Mouse (Mus musculus): ENCODE measurements around the gene Kcnk18.

Kcnk18 gene

DNA sequence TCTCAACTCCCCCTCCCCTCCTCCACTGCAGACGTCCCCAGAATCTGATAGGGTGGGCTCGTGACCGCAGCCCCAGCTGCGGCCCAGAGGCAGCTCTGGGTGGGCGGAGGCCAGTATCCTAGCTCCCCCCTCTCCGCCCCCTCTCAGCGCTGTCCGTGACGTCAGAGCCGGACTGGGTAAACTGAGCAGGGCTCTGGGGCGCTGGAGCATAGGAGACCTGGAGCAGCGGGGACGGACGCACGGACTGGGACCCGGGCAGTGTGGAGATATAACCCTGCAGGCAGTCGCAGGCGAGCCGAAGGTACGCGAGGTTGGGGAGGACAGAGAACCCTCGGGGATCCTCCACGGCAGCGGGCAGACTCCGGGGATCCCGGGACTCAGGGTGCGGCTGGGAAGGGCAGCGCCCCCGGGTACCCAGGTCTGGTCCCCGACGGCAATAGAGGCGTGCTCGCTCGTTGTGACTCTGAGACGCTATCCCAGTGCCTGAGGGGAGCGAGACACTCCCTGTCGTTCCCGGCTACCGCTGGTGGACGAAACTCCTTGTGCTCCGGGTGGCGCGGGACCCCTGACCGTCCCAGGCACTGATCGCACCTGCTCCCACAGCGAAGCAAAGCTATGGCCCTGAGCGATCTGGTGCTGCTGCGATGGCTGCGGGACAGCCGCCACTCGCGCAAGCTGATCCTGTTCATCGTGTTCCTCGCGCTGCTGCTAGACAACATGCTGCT lies 41.9 kb downstream of the Kcnk18 start, which contains the start of gene Slc18a2:
TSS of gene Slc18a2 (plus strand) at position 179 of the 725 bp plus-strand sequence.
- TF ChIP-seq NANOG (IDR thresholded peaks at IDR 0.05; ENCODE audit: borderline replicate concordance, low read length) (no peak), CTCF (conservative IDR thresholded peaks at IDR 0.05; ENCODE audit: low read length) (no peak), POU5F1 (IDR thresholded peaks at IDR 0.05; ENCODE audit: borderline replicate concordance, low read length) (no peak)
- Histone ChIP-seq H3K36me3 (ENCODE audit: insufficient read depth, low read length) (no peaks in the 10 kb centered on the region), H3K27me3 (ENCODE audit: insufficient read depth, low read length) (peaks cover 73% of the 10 kb centered on the region), H3K4me1 (replicated peaks; ENCODE audit: low read depth, low read length) (peaks cover 12% of the 10 kb centered on the region), H3K4me3 (replicated peaks; ENCODE audit: low read length) (peak within 1 kb of the TSS; percentile 78), H3K9me3 (ENCODE audit: low read length) (peaks cover 9% of the 10 kb centered on the region; the same call in 1 of the 2 replicates)

GRCm38 (mm10) chr19:59261604-59262003 lies 42.6 kb downstream of the Kcnk18 start:
- Histone ChIP-seq H3K4me1 (replicated peaks; ENCODE audit: low read depth, low read length) (peaks cover 12% of the 10 kb centered on the region), H3K27me3 (ENCODE audit: insufficient read depth, low read length) (peaks cover 69% of the 10 kb centered on the region), H3K36me3 (ENCODE audit: insufficient read depth, low read length) (no peaks in the 10 kb centered on the region), H3K4me3 (replicated peaks; ENCODE audit: low read length) (peak overlapping the region; percentile 78), H3K9me3 (ENCODE audit: low read length) (peaks cover 9% of the 10 kb centered on the region; the same call in 1 of the 2 replicates)
- TF ChIP-seq CTCF (conservative IDR thresholded peaks at IDR 0.05; ENCODE audit: low read length) (no peak), POU5F1 (IDR thresholded peaks at IDR 0.05; ENCODE audit: borderline replicate concordance, low read length) (no peak), NANOG (IDR thresholded peaks at IDR 0.05; ENCODE audit: borderline replicate concordance, low read length) (no peak)

- TF ChIP-seq NANOG (IDR thresholded peaks at IDR 0.05; ENCODE audit: borderline replicate concordance, low read length), result no peak
- no peak for TF ChIP-seq CTCF (conservative IDR thresholded peaks at IDR 0.05; ENCODE audit: low read length)
- no peak for TF ChIP-seq POU5F1 (IDR thresholded peaks at IDR 0.05; ENCODE audit: borderline replicate concordance, low read length)
- peaks cover 12% of the 10 kb centered on the region for H3K4me1 ChIP-seq (replicated peaks; ENCODE audit: low read depth, low read length)
These were observed 44.2 kb downstream of the Kcnk18 start for GRCm38 (mm10) chr19:59263171-59263570.

GRCm38 (mm10) chr19:59264838-59265532 lies 46.0 kb downstream of the Kcnk18 start:
- Histone ChIP-seq H3K4me3 (replicated peaks; ENCODE audit: low read length) (no peak overlapping the region), H3K9me3 (ENCODE audit: low read length) (peaks cover 9% of the 10 kb centered on the region; the same call in 1 of the 2 replicates), H3K27me3 (ENCODE audit: insufficient read depth, low read length) (peaks cover 50% of the 10 kb centered on the region), H3K4me1 (replicated peaks; ENCODE audit: low read depth, low read length) (peaks cover 12% of the 10 kb centered on the region), H3K36me3 (ENCODE audit: insufficient read depth, low read length) (no peaks in the 10 kb centered on the region)
- TF ChIP-seq CTCF (conservative IDR thresholded peaks at IDR 0.05; ENCODE audit: low read length) (no peak), POU5F1 (IDR thresholded peaks at IDR 0.05; ENCODE audit: borderline replicate concordance, low read length) (no peak)

More at GRCm38 (mm10) chr19:59263171-59263570, 44.2 kb downstream of the Kcnk18 start:
- Histone ChIP-seq H3K27me3 (ENCODE audit: insufficient read depth, low read length) (peaks cover 63% of the 10 kb centered on the region), H3K36me3 (ENCODE audit: insufficient read depth, low read length) (no peaks in the 10 kb centered on the region), H3K9me3 (ENCODE audit: low read length) (peaks cover 9% of the 10 kb centered on the region; the same call in 1 of the 2 replicates), H3K4me3 (replicated peaks; ENCODE audit: low read length) (no peak overlapping the region)

DNA sequence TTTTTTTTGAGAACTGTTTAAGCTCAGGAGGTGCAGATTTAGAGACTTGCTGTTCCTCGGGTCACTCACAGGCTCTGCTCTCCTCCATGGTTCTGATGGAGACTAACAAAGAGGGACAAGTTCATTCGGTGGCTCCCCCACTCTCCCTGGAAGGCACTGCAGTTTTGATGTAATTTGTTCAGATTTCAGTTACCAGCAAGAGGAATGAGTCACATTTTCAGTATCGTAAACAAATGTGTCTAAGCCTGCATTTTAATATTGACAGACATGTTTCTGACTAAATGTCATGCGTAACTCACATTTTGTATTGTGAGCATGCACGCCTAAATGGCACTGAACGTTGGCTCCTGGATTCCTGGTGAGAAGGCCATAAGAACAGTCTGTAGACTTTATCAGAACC lies 46.9 kb downstream of the Kcnk18 start:
- Histone ChIP-seq H3K27me3 (ENCODE audit: insufficient read depth, low read length) (peaks cover 41% of the 10 kb centered on the region), H3K9me3 (ENCODE audit: low read length) (peaks cover 9% of the 10 kb centered on the region; the same call in 1 of the 2 replicates), H3K4me1 (replicated peaks; ENCODE audit: low read depth, low read length) (peaks cover 6% of the 10 kb centered on the region), H3K36me3 (ENCODE audit: insufficient read depth, low read length) (no peaks in the 10 kb centered on the region), H3K4me3 (replicated peaks; ENCODE audit: low read length) (no peak overlapping the region)
- no peak for TF ChIP-seq POU5F1 (IDR thresholded peaks at IDR 0.05; ENCODE audit: borderline replicate concordance, low read length)
- no peak for TF ChIP-seq NANOG (IDR thresholded peaks at IDR 0.05; ENCODE audit: borderline replicate concordance, low read length)
- TF ChIP-seq CTCF (conservative IDR thresholded peaks at IDR 0.05; ENCODE audit: low read length), result no peak

- Histone ChIP-seq H3K4me3 (replicated peaks; ENCODE audit: low read length) (no peak overlapping the region), H3K4me1 (replicated peaks; ENCODE audit: low read depth, low read length) (no peaks in the 10 kb centered on the region), H3K36me3 (ENCODE audit: insufficient read depth, low read length) (no peaks in the 10 kb centered on the region), H3K9me3 (ENCODE audit: low read length) (peaks cover 4% of the 10 kb centered on the region; the same call in 1 of the 2 replicates), H3K27me3 (ENCODE audit: insufficient read depth, low read length) (peaks cover 25% of the 10 kb centered on the region)
- TF ChIP-seq CTCF (conservative IDR thresholded peaks at IDR 0.05; ENCODE audit: low read length) (no peak), NANOG (IDR thresholded peaks at IDR 0.05; ENCODE audit: borderline replicate concordance, low read length) (no peak), POU5F1 (IDR thresholded peaks at IDR 0.05; ENCODE audit: borderline replicate concordance, low read length) (no peak)
These were observed 48.5 kb downstream of the Kcnk18 start for GRCm38 (mm10) chr19:59267417-59267963.

DNA sequence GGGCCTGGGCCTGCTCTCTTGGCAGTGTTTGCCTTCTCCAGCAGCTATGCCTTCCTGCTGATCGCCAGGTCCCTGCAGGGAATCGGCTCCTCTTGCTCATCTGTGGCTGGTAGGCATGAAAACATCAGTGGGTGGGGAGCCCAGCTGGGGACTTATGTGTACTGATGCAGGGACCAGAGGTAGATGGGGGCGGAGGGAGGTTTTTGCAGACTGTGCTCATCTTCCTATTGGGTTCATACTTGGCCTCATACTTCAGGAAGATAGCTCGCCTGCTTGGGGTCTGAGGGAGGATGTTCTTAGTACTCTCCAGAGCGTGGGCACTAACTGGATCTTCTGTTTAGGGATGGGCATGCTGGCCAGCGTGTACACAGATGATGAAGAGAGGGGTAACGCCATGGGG lies 54.2 kb downstream of the Kcnk18 start:
- H3K4me1 ChIP-seq (replicated peaks; ENCODE audit: low read depth, low read length), result no peaks in the 10 kb centered on the region
- TF ChIP-seq NANOG (IDR thresholded peaks at IDR 0.05; ENCODE audit: borderline replicate concordance, low read length) (no peak), CTCF (conservative IDR thresholded peaks at IDR 0.05; ENCODE audit: low read length) (no peak), POU5F1 (IDR thresholded peaks at IDR 0.05; ENCODE audit: borderline replicate concordance, low read length) (no peak)
- peaks cover 8% of the 10 kb centered on the region; the same call in 1 of the 2 replicates for H3K9me3 ChIP-seq (ENCODE audit: low read length)
- H3K27me3 ChIP-seq (ENCODE audit: insufficient read depth, low read length), result no peaks in the 10 kb centered on the region
- no peak overlapping the region for H3K4me3 ChIP-seq (replicated peaks; ENCODE audit: low read length)
- no peaks in the 10 kb centered on the region for H3K36me3 ChIP-seq (ENCODE audit: insufficient read depth, low read length)

DNA sequence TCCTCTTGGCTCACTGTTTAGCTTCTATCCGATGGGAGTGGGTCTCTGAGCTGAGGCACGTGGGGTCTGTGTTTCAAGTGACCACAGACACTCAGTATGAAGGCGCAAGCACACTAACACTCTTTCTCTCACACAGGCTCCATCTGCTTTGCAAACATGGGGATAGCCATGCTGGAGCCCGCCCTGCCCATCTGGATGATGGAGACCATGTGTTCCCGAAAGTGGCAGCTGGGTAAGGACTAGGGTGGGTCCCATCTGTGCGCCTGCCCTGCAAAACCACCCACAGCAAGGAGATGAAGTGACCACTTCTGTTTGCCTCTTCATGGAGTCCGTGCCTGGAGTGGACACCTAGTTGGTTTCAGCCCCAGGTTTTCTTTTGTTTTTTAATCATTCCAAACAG lies 57.3 kb downstream of the Kcnk18 start:
- H3K4me3 ChIP-seq (replicated peaks; ENCODE audit: low read length), result no peak overlapping the region
- no peaks in the 10 kb centered on the region for H3K36me3 ChIP-seq (ENCODE audit: insufficient read depth, low read length)
- TF ChIP-seq CTCF (conservative IDR thresholded peaks at IDR 0.05; ENCODE audit: low read length) (no peak), POU5F1 (IDR thresholded peaks at IDR 0.05; ENCODE audit: borderline replicate concordance, low read length) (no peak), NANOG (IDR thresholded peaks at IDR 0.05; ENCODE audit: borderline replicate concordance, low read length) (no peak)
- no peaks in the 10 kb centered on the region for H3K4me1 ChIP-seq (replicated peaks; ENCODE audit: low read depth, low read length)
- no peaks in the 10 kb centered on the region for H3K27me3 ChIP-seq (ENCODE audit: insufficient read depth, low read length)
- peaks cover 15% of the 10 kb centered on the region for H3K9me3 ChIP-seq (ENCODE audit: low read length)

Data from E14TG2a.4 (cell line).